Mouse (Mus musculus): Measurements from ENCODE around the gene Pigyl. TPM values are rescaled to one million over a fixed set of nuclear protein-coding genes. Genes with fewer than 3 reads are reported as not detected.

Gene Pigyl
- polyA plus RNA-seq, 1 experiment from 2014 or later = 27.7 TPM

DNA sequence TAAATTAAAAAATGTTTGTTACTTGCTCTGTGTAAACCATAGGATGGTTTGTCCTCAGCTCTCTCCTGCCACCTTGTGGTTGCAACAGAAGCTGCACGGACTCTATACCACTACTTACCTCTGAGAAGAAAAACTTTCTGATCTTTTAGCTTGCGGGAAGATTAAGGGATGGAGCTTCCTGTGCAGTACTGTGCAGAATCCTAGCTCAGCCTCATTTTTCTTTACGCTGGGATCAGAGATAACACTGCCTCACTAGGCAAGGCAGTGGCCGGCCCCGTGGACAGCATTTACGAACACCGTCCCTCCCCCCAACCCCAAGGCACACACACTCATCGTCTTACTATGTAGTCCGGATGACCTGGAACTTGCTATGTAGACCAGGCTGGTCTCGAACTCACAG lies 1.0 kb upstream of the Pigyl start:
- WGBS (ENCODE audit: missing documents) = 20% methylated on average over 9 of the region's 10 CpGs
- Histone ChIP-seq H3K4me3 (ENCODE audit: inconsistent target) (no peak overlapping the region), H3K36me3 (ENCODE audit: inconsistent target) (no peaks in the 10 kb centered on the region)

DNA sequence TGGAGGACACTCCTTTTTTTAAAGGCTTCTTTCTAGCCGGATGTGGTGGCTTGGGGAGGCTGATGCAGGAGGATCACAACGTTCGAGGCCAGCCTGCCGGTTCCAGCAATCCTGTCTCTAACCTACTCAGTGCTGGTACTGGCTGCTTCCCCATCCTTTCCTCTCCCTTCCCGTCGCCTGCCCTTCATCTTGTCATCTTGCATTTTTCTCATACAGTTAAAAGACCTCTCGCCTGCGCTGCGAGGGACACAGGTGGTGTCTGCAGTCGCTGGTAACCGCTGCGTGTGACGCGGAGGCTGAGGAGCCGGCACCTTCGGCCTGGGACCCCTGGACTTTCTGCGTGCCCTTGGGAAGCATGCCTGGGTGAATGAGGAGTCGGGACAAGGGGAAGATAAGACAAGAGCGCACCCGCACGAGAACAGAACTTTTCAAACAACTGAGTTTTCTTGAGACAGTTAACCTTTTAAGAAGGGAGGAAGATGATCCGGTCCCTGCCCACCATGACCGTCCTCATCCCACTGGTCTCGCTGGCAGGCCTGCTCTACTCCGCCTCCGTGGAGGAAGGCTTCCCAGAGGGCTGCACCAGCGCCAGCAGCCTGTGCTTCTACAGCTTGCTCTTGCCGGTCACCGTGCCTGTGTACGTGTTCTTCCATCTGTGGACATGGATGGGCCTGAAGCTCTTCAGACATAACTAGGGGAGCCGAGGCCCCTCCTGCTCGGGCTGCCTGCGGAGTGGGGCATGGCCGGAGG lies 1.0 kb downstream of the Pigyl start:
- no peaks in the 10 kb centered on the region for H3K79me2 ChIP-seq (ENCODE audit: inconsistent target)
- H3K36me3 ChIP-seq (ENCODE audit: inconsistent target) = no peaks in the 10 kb centered on the region
- WGBS (ENCODE audit: missing documents) = 83% methylated on average over 32 of the region's 34 CpGs
- no peak overlapping the region for H3K27ac ChIP-seq
- H3K4me3 ChIP-seq (ENCODE audit: inconsistent target) = peak overlapping the region; percentile 46

More for the DNA sequence above, 1.0 kb upstream of the Pigyl start:
- Histone ChIP-seq H3K79me2 (ENCODE audit: inconsistent target) (no peaks in the 10 kb centered on the region), H3K27ac (no peak overlapping the region)

DNA sequence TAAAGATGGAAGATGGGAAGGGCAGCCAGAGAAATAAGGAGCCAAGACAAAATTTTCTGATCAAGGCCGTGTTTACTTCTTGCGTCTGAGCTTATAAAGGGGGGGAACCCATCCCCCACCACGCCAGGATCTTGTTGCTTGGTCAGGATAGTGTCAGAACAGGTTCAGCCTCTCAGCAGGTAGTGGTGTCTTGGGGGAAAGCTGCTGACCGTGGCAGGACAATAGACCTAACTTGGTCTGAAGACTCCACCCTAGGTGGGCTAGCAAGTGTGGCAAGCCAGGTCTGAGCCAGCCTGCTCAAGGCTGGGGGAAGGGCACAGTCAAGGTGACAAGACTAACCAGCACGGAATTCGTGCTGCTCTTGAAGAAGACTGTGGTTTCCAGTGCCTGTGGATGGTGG lies 4.7 kb downstream of the Pigyl start:
- Histone ChIP-seq H3K79me2 (ENCODE audit: inconsistent target) (no peaks in the 10 kb centered on the region), H3K27ac (no peak overlapping the region), H3K36me3 (ENCODE audit: inconsistent target) (no peaks in the 10 kb centered on the region), H3K4me3 (ENCODE audit: inconsistent target) (no peak overlapping the region)
- WGBS (ENCODE audit: missing documents) = 92% methylated on average over 6 of the region's 6 CpGs

DNA sequence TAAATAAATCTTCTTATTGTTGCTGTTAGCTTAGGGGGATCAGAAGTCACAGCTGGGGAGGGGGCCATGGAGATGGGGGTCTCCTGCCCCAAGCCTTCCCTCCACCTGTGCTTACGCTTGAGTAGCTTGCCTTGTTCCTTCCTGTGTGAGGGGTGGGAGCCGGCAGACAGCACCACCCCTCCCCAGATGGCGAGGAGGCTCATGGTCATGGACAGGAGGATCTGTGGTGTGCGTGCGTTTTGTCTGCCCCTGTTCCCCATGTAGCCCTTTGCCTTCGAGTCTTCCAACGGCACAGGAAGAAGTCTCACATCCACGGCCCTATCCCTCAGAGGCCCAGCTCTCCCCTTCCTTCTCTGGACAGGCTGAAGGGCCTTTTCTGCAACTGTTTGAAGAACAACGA lies 5.7 kb downstream of the Pigyl start:
- no peak overlapping the region for H3K4me3 ChIP-seq (ENCODE audit: inconsistent target)
- H3K27ac ChIP-seq = no peak overlapping the region
- no peaks in the 10 kb centered on the region for H3K36me3 ChIP-seq (ENCODE audit: inconsistent target)
- H3K79me2 ChIP-seq (ENCODE audit: inconsistent target) = no peaks in the 10 kb centered on the region
- WGBS (ENCODE audit: missing documents) = 91% methylated on average over 8 of the region's 9 CpGs

DNA sequence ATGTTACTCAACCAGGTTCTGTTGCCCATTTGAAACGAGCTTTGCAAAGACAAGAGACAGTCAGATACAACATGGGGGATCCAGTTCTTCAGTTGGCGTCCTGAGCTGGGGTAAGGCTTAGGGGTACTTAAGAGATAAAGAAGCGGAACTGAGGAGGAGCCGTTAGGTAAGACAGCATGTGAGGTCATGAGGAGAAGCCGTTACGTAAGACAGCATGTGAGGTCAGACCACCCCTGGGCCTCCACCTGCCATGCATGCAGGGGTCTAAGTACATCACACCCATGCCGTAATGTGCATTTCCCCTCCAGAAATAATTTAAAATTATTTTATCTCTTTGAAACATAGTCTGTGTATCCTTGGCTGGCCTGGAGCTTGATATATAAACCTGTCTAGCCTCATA lies 6.3 kb downstream of the Pigyl start:
- no peaks in the 10 kb centered on the region for H3K36me3 ChIP-seq (ENCODE audit: inconsistent target)
- no peak overlapping the region for H3K4me3 ChIP-seq (ENCODE audit: inconsistent target)
- H3K79me2 ChIP-seq (ENCODE audit: inconsistent target) = no peaks in the 10 kb centered on the region
- 84% methylated on average over 7 of the region's 7 CpGs for WGBS (ENCODE audit: missing documents)
- no peak overlapping the region for H3K27ac ChIP-seq

DNA sequence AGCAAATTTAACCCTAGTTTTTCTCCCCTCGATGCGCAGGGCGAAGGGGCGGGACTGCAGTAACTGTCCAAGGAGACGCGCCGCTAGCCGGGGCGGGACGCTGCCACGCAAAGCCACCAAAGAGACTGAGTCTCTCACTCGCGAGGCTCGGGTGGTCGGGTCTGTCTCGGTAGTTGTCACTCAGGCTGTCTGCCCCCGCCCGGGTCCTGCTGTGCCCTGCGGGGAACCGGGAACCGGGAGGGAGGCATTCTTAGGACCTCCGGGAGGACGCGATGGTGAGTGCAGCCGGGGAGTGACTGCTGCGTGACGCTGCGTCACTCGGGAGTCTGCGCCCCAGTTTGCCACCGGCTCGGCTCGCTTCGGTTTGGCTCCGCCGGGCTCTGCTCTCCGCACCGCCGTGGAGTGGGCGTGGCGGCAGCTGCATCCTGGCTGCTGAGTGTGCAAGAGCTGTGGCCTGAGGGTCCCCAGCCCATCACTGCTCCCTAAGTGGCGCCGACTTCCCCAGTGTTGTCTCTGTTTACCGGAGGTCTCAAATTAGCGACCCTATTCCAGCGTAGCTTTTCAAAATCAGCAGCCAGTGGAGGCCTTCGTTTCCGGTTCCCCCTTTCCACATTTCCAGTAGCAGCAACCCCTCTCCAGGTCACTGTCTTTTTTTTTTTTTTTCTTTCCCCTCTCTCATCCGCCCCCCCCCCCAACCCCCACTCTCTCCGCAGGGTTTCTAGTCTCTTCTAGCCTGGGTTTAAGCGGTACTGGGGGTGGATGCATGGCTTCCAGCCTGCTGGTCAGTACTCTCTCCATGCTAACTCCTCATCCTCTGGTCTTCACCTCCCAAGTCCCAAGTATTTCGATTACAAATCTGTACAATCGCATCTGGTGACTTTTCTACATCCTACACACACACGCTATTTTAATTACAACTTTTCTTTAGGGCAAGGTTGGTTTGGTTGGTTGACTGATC lies 8.3 kb downstream of the Pigyl start:
- H3K27ac ChIP-seq = no peak overlapping the region
- H3K4me3 ChIP-seq (ENCODE audit: inconsistent target) = peak overlapping the region; percentile 24
- WGBS (ENCODE audit: missing documents) = 6% methylated on average over 54 of the region's 54 CpGs
- no peaks in the 10 kb centered on the region for H3K79me2 ChIP-seq (ENCODE audit: inconsistent target)
- H3K36me3 ChIP-seq (ENCODE audit: inconsistent target) = no peaks in the 10 kb centered on the region

DNA sequence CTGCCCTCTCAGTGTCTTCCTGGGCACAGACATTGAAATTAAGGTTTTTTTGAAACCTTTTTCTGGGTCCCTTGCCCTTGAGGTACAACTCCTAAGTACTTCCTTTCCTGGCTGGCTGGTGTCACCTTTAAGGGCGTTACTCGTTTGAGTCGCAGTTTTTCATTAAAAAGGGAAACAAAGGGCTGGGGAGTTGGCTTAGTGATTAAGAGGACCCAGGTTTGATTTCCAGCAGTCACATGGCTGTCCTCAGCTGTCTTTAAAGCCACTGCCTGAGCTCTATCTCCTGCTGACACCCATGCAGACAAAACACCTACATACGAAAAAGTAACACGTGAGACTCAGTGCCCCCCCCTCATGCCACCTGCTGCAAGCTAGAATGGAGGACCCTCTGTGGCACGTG lies 9.3 kb downstream of the Pigyl start:
- Histone ChIP-seq H3K27ac (no peak overlapping the region), H3K36me3 (ENCODE audit: inconsistent target) (no peaks in the 10 kb centered on the region), H3K4me3 (ENCODE audit: inconsistent target) (no peak overlapping the region), H3K79me2 (ENCODE audit: inconsistent target) (no peaks in the 10 kb centered on the region)
- WGBS (ENCODE audit: missing documents) = 55% methylated on average over 6 of the region's 6 CpGs

DNA sequence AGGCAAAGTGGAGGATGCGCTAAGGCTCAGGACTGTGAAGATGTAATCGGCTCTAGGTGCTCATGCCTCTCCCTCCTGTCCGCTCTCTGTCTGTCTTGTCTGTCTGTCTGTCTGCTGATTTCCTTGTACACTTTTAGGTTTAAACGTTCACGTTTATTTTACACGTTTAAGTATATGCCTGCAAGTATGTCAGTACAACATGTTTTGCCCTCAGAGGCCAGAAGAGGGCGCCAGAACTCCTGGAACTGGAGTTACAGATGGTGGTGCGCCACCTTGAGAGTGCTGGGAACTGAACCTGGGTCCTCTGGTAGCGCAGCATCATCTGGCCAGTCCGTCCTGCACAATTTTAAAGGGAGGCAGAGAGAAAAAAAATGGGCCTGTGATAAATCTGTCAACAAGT lies 10.0 kb downstream of the Pigyl start:
- Histone ChIP-seq H3K36me3 (ENCODE audit: inconsistent target) (no peaks in the 10 kb centered on the region), H3K27ac (no peak overlapping the region), H3K4me3 (ENCODE audit: inconsistent target) (no peak overlapping the region), H3K79me2 (ENCODE audit: inconsistent target) (no peaks in the 10 kb centered on the region)
- 90% methylated on average over 10 of the region's 10 CpGs for WGBS (ENCODE audit: missing documents)

DNA sequence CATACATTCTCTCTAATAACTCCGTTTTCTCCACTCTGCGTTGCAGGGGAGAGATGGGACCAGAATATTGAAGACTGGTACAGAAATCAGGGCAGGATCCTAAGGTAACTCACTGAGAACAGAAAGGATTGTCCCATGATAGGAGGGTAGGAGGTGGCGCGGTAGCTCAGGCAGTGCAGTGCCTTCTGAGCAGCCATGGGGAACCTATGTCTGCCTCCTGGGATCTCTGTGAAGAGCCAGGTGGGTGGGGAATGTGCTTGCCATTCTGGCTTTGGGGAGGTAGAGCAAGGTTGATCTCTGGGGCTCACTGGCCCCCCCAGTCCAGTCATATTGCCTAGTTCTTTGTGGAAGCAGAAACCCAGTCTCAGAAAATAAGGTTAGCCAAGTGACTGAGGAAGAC lies 11.1 kb downstream of the Pigyl start:
- Histone ChIP-seq H3K36me3 (ENCODE audit: inconsistent target) (no peaks in the 10 kb centered on the region), H3K79me2 (ENCODE audit: inconsistent target) (no peaks in the 10 kb centered on the region), H3K4me3 (ENCODE audit: inconsistent target) (no peak overlapping the region), H3K27ac (no peak overlapping the region)
- 98% methylated on average over 4 of the region's 4 CpGs for WGBS (ENCODE audit: missing documents)

DNA sequence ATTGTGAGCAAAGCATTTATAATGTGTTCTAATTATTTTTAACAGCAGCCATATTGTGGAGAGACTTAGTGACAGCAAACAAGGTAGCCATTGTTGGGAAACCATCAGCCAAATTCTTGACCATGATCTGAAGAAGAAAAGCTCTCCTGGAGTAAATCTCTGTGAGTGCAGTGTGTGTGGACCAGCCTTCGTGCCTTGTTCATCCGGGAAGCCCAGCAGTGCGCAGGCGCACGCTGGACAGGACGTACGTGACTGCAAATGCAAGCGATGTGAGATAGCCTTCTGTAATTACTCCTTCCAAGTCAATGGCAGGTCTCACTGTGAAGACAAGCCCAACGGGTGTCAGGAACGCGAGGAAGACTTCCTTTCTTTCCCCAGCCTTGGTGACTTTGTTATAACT lies 12.7 kb downstream of the Pigyl start:
- no peaks in the 10 kb centered on the region for H3K36me3 ChIP-seq (ENCODE audit: inconsistent target)
- no peaks in the 10 kb centered on the region for H3K79me2 ChIP-seq (ENCODE audit: inconsistent target)
- H3K27ac ChIP-seq = no peak overlapping the region
- 96% methylated on average over 11 of the region's 11 CpGs for WGBS (ENCODE audit: missing documents)
- no peak overlapping the region for H3K4me3 ChIP-seq (ENCODE audit: inconsistent target)

DNA sequence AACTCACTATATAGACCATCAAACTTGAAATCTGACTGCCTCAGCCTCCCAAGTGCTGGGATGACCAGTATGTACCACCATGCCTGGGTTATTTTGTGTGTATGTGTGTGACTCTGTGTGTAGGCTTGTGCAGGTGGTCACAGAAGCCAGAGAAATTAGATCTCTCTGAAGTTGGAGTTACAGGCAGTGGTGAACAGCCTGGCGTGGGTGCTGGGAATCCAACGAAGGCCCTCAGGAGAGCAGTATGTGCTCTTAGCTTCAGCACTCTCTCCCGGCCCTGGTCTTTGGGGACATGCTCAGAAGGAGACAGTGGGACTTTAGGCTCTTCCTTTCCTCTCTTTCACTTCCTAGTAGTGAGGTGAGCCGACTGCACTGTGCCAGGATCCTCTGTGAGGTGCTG lies 15.7 kb downstream of the Pigyl start:
- Histone ChIP-seq H3K27ac (no peak overlapping the region), H3K4me3 (ENCODE audit: inconsistent target) (no peak overlapping the region), H3K36me3 (ENCODE audit: inconsistent target) (no peaks in the 10 kb centered on the region), H3K79me2 (ENCODE audit: inconsistent target) (no peaks in the 10 kb centered on the region)
- WGBS (ENCODE audit: missing documents) = 83% methylated on average over 4 of the region's 4 CpGs

DNA sequence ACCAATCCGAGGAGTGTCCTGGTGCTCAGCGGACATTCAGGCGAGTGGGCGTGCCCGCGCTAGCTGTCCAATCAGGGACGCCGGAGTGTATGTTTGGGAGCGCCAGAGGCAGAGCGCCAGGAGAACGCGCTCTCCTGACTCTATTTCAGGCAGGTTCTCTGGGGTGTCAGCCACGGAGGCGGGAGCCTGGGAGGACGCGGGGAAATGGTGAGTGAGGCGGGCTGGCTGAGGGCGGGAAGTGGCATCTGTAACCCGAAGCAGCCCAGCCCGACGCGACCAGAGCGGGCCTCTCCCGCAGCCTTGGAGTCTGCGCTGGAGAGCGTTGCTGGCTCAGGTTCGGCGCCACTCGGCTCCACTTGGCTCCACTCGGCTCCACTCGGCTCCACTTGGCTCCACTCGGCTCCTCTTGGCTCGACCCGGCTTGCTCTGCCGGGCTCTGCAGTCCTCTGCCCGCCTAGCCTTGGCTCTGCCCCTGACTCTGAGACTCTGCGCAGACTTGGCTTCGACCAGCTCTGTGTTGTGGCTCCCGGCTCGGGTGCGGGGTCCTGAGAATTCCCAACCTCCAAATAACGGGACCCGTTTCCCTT lies 31.5 kb downstream of the Pigyl start, which contains the start of gene Zfp872:
Gene Zfp872 (plus strand): TSS at position 66 of the 587 bp plus-strand sequence.
- H3K36me3 ChIP-seq (ENCODE audit: inconsistent target) = no peaks in the 10 kb centered on the region
- H3K79me2 ChIP-seq (ENCODE audit: inconsistent target) = no peaks in the 10 kb centered on the region
- no peak within 1 kb of the TSS for H3K27ac ChIP-seq
- H3K4me3 ChIP-seq (ENCODE audit: inconsistent target) = no peak within 1 kb of the TSS
- WGBS (ENCODE audit: missing documents) = 13% methylated on average over 42 of the region's 43 CpGs

DNA sequence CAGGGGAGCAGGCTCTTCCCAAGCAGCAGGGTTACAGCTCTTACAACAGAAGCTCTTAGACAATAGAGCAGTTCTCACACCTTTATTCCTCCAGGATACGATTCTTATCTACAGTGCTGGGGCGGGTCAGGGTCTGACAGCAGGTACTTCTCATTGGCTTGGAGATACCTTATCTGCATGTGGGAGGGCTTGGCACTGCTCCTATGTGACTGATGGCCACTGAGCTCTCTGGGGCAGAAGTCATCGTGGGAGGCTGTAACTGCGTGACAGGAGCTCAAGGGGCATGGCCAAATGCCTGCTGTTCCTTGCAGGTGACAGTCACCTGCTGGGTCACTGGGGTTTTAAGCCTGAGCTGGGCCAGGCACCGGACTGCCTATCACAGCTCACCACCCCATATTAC lies 39.8 kb downstream of the Pigyl start:
- no peak overlapping the region for H3K4me3 ChIP-seq (ENCODE audit: inconsistent target)
- H3K36me3 ChIP-seq (ENCODE audit: inconsistent target) = no peaks in the 10 kb centered on the region
- H3K79me2 ChIP-seq (ENCODE audit: inconsistent target) = no peaks in the 10 kb centered on the region
- no peak overlapping the region for H3K27ac ChIP-seq
- 62% methylated on average over 5 of the region's 5 CpGs for WGBS (ENCODE audit: missing documents)
